Mouse (Mus musculus): ENCODE data around the gene S100a6. TPM values are rescaled to one million over a fixed set of nuclear protein-coding genes. Genes with fewer than 3 reads are reported as not detected.

Gene S100a6
- polyA plus RNA-seq (2016; fragmentation: Nextera tagmentation; extraction: Ambion mirVana), result 25.4 and 30.1 TPM in 2 replicates

- 0 out of 2 replicates have a peak, but pooled peaks cover 2% of the 10 kb centered on the region for H3K9me3 ChIP-seq
- no peaks in the 10 kb centered on the region for H3K27me3 ChIP-seq
- H3K4me2 ChIP-seq, result peak within 1 kb of the TSS; percentile 78
- under 1% methylated on average over 23 of the region's 23 CpGs for WGBS
- H3K36me3 ChIP-seq, result no peaks in the 10 kb centered on the region
- ATAC-seq (ENCODE audit: insufficient number of reproducible peaks, insufficient read depth, low FRiP score, low TSS enrichment, low read depth), result peak; percentile 77; the same call in 1 of the 2 replicates
- peak within 1 kb of the TSS; percentile 42 for H3K4me3 ChIP-seq (replicated peaks)
- H3K27ac ChIP-seq, result no peak within 1 kb of the TSS
- peak within 1 kb of the TSS; percentile 48 for H3K9ac ChIP-seq (replicated peaks)
- peaks cover 17% of the 10 kb centered on the region for H3K4me1 ChIP-seq (replicated peaks)
Measured at GRCm38 (mm10) chr3:90612728-90613291, at the start of gene S100a6. Gene S100a6 (plus strand): TSS chr3:90612882.

- Histone ChIP-seq H3K4me1 (replicated peaks) (peaks cover 5% of the 10 kb centered on the region), H3K27me3 (no peaks in the 10 kb centered on the region), H3K4me3 (replicated peaks) (no peak overlapping the region), H3K36me3 (no peaks in the 10 kb centered on the region), H3K9ac (replicated peaks) (no peak overlapping the region), H3K9me3 (no peaks in the 10 kb centered on the region), H3K27ac (no peak overlapping the region), H3K4me2 (no peak overlapping the region)
- WGBS, result 83% methylated on average over 5 of the region's 5 CpGs
- no peak for ATAC-seq (ENCODE audit: insufficient number of reproducible peaks, insufficient read depth, low FRiP score, low TSS enrichment, low read depth)
Measured at GRCm38 (mm10) chr3:90574691-90575090, 38.0 kb upstream of the S100a6 start.

- Histone ChIP-seq H3K27me3 (no peaks in the 10 kb centered on the region), H3K4me3 (replicated peaks) (no peak overlapping the region), H3K4me2 (no peak overlapping the region), H3K9me3 (no peaks in the 10 kb centered on the region), H3K9ac (replicated peaks) (no peak overlapping the region), H3K4me1 (replicated peaks) (peaks cover 6% of the 10 kb centered on the region), H3K36me3 (no peaks in the 10 kb centered on the region), H3K27ac (no peak overlapping the region)
- WGBS, result 88% methylated on average over 3 of the region's 3 CpGs
- no peak for ATAC-seq (ENCODE audit: insufficient number of reproducible peaks, insufficient read depth, low FRiP score, low TSS enrichment, low read depth)
Measured at GRCm38 (mm10) chr3:90575320-90575719, 37.4 kb upstream of the S100a6 start.

- ATAC-seq (ENCODE audit: insufficient number of reproducible peaks, insufficient read depth, low FRiP score, low TSS enrichment, low read depth), result no peak
- Histone ChIP-seq H3K4me3 (replicated peaks) (no peak overlapping the region), H3K27me3 (no peaks in the 10 kb centered on the region), H3K9me3 (no peaks in the 10 kb centered on the region), H3K36me3 (no peaks in the 10 kb centered on the region), H3K4me2 (no peak overlapping the region), H3K4me1 (replicated peaks) (peaks cover 6% of the 10 kb centered on the region), H3K27ac (no peak overlapping the region), H3K9ac (replicated peaks) (no peak overlapping the region)
- 73% methylated on average over 10 of the region's 10 CpGs for WGBS
Measured at GRCm38 (mm10) chr3:90576351-90577001, 36.2 kb upstream of the S100a6 start.

- no peak overlapping the region for H3K27ac ChIP-seq
- WGBS, result 62% methylated on average over 7 of the region's 7 CpGs
Measured at GRCm38 (mm10) chr3:90579433-90579832, 33.2 kb upstream of the S100a6 start.

GRCm38 (mm10) chr3:90581141-90581540, 31.5 kb upstream of the S100a6 start:
- H3K4me1 ChIP-seq (replicated peaks), result peaks cover 10% of the 10 kb centered on the region

More at GRCm38 (mm10) chr3:90579433-90579832, 33.2 kb upstream of the S100a6 start:
- Histone ChIP-seq H3K4me3 (replicated peaks) (no peak overlapping the region), H3K9ac (replicated peaks) (no peak overlapping the region), H3K27me3 (no peaks in the 10 kb centered on the region), H3K36me3 (no peaks in the 10 kb centered on the region), H3K4me1 (replicated peaks) (peaks cover 6% of the 10 kb centered on the region), H3K9me3 (no peaks in the 10 kb centered on the region), H3K4me2 (no peak overlapping the region)
- ATAC-seq (ENCODE audit: insufficient number of reproducible peaks, insufficient read depth, low FRiP score, low TSS enrichment, low read depth), result no peak

GRCm38 (mm10) chr3:90582156-90582555, 30.5 kb upstream of the S100a6 start:
- H3K9ac ChIP-seq (replicated peaks), result no peak overlapping the region
- H3K4me2 ChIP-seq, result no peak overlapping the region
- H3K27ac ChIP-seq, result no peak overlapping the region
- H3K4me1 ChIP-seq (replicated peaks), result peaks cover 10% of the 10 kb centered on the region
- no peaks in the 10 kb centered on the region for H3K9me3 ChIP-seq
- H3K36me3 ChIP-seq, result no peaks in the 10 kb centered on the region
- WGBS, result 100% methylated on average over 1 of the region's 1 CpGs
- no peak for ATAC-seq (ENCODE audit: insufficient number of reproducible peaks, insufficient read depth, low FRiP score, low TSS enrichment, low read depth)
- no peaks in the 10 kb centered on the region for H3K27me3 ChIP-seq
- no peak overlapping the region for H3K4me3 ChIP-seq (replicated peaks)

More at GRCm38 (mm10) chr3:90581141-90581540, 31.5 kb upstream of the S100a6 start:
- H3K9me3 ChIP-seq, result no peaks in the 10 kb centered on the region
- no peaks in the 10 kb centered on the region for H3K36me3 ChIP-seq
- H3K4me2 ChIP-seq, result no peak overlapping the region
- H3K27ac ChIP-seq, result no peak overlapping the region
- ATAC-seq (ENCODE audit: insufficient number of reproducible peaks, insufficient read depth, low FRiP score, low TSS enrichment, low read depth), result no peak
- H3K27me3 ChIP-seq, result no peaks in the 10 kb centered on the region
- no peak overlapping the region for H3K4me3 ChIP-seq (replicated peaks)
- no peak overlapping the region for H3K9ac ChIP-seq (replicated peaks)
- 94% methylated on average over 5 of the region's 5 CpGs for WGBS

- Histone ChIP-seq H3K4me2 (no peak overlapping the region), H3K9me3 (no peaks in the 10 kb centered on the region), H3K27ac (no peak overlapping the region), H3K9ac (replicated peaks) (no peak overlapping the region), H3K4me1 (replicated peaks) (peaks cover 10% of the 10 kb centered on the region), H3K27me3 (no peaks in the 10 kb centered on the region), H3K36me3 (no peaks in the 10 kb centered on the region), H3K4me3 (replicated peaks) (no peak overlapping the region)
- WGBS, result 80% methylated on average over 4 of the region's 4 CpGs
- no peak for ATAC-seq (ENCODE audit: insufficient number of reproducible peaks, insufficient read depth, low FRiP score, low TSS enrichment, low read depth)
Measured at GRCm38 (mm10) chr3:90582556-90582955, 30.1 kb upstream of the S100a6 start.

- Histone ChIP-seq H3K9me3 (no peaks in the 10 kb centered on the region), H3K4me3 (replicated peaks) (no peak overlapping the region), H3K27me3 (no peaks in the 10 kb centered on the region), H3K36me3 (no peaks in the 10 kb centered on the region), H3K4me1 (replicated peaks) (peaks cover 10% of the 10 kb centered on the region), H3K9ac (replicated peaks) (no peak overlapping the region), H3K27ac (no peak overlapping the region), H3K4me2 (no peak overlapping the region)
- 43% methylated on average over 3 of the region's 3 CpGs for WGBS
- ATAC-seq (ENCODE audit: insufficient number of reproducible peaks, insufficient read depth, low FRiP score, low TSS enrichment, low read depth), result no peak
Measured at GRCm38 (mm10) chr3:90583893-90584292, 28.8 kb upstream of the S100a6 start.

- Histone ChIP-seq H3K9me3 (no peaks in the 10 kb centered on the region), H3K27me3 (no peaks in the 10 kb centered on the region), H3K27ac (no peak overlapping the region), H3K36me3 (no peaks in the 10 kb centered on the region), H3K9ac (replicated peaks) (no peak overlapping the region), H3K4me3 (replicated peaks) (no peak overlapping the region), H3K4me1 (replicated peaks) (peaks cover 4% of the 10 kb centered on the region), H3K4me2 (no peak overlapping the region)
- WGBS, result 28% methylated on average over 5 of the region's 5 CpGs
- peak; percentile 27 for ATAC-seq (ENCODE audit: insufficient number of reproducible peaks, insufficient read depth, low FRiP score, low TSS enrichment, low read depth)
Measured at GRCm38 (mm10) chr3:90585595-90585994, 27.1 kb upstream of the S100a6 start.

- no peaks in the 10 kb centered on the region for H3K9me3 ChIP-seq
- no peaks in the 10 kb centered on the region for H3K36me3 ChIP-seq
- no peak overlapping the region for H3K9ac ChIP-seq (replicated peaks)
- no peak overlapping the region for H3K4me2 ChIP-seq
- no peak overlapping the region for H3K4me3 ChIP-seq (replicated peaks)
- H3K27me3 ChIP-seq, result no peaks in the 10 kb centered on the region
- no peak overlapping the region for H3K27ac ChIP-seq
- H3K4me1 ChIP-seq (replicated peaks), result peaks cover 4% of the 10 kb centered on the region
- no peak for ATAC-seq (ENCODE audit: insufficient number of reproducible peaks, insufficient read depth, low FRiP score, low TSS enrichment, low read depth)
- 85% methylated on average over 15 of the region's 15 CpGs for WGBS
Measured at GRCm38 (mm10) chr3:90586016-90586643, 26.6 kb upstream of the S100a6 start.
